Mouse (Mus musculus) bone marrow macrophage, adult 2 months (primary cell): ENCODE measurements at regions not wholly inside any gene's neighbourhood (a gene's known extent, or its start where the extent isn't known, plus 50 kb on each side); places are given as distances from the start of the nearest gene placed in this dataset.

Experiments used
- CTCF ChIP-seq: IDR thresholded peaks from 2 replicates; pipeline ENCODE4 v1.5.1; 2012; ENCODE audit warnings: low read depth, mild to moderate bottlenecking, low read length, moderate library complexity
- POLR2A ChIP-seq: IDR thresholded peaks from 2 replicates; pipeline ENCODE4 v1.6.1; 2012; ENCODE audit warnings: mild to moderate bottlenecking, low read depth, low read length, borderline replicate concordance

DNA sequence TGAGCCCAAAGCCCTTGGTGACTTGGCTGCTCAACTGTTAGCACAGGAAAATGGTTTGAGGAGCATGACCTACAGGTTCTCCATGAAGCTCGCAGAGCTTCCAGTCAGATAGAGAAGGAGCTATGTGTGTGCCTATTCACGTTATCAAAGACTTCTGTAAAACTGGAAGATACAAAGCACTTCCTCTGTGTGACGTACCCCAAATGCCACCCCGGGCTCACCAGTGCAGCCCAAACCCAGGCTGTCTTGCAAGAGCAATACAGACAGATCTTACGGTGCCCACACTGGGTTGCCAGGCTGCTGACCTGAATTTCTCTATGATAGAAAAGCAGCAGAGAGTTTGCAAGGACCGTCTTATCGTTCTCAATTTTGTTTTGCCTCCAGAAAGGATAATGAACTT, 78.1 kb upstream of the Foxo1 start:
- TF ChIP-seq CTCF (no peak), POLR2A (no peak)
